Comparison of ENCODE assay signal across 12 mouse cellular contexts in genomic region chr12:109412675-109413074, GRCm38 (mm10). TPM values are rescaled to one million over a fixed set of nuclear protein-coding genes. Genes with fewer than 3 reads are reported as not detected.
DNase-seq lines count a peak whose midpoint lies in the region; ATAC-seq and TF ChIP-seq lines count a peak whose summit lies in the region.
"Had no signal": no experiment of that assay in that cellular context is flagged by ENCODE, and none has a peak within 500 bp of the region (broad histone marks: within the 10 kb centered on the region; RNA-seq: fewer than 3 reads in every experiment).

No protein-coding gene starts in this region.

- DNase-seq in gastrocnemius, adult 18-20 months (ENCODE audit: low spot score), result peak; percentile 46
- no peak for DNase-seq in gastrocnemius, adult 8-10 months (ENCODE audit: low spot score in 2 of 2)
- DNase-seq in liver, embryonic 13.5 days, result no peak
- DNase-seq in midbrain, postnatal 0 days (ENCODE audit: low spot score), result no peak
- DNase-seq in B cell, adult 2 months, result no peak
- DNase-seq: adrenal gland, postnatal 14 days; cerebellum, adult 2 months had no signal

- no peak overlapping the region for H3K4me2 ChIP-seq in liver, embryonic 13.5 days
- no peak overlapping the region for H3K4me2 ChIP-seq in liver, embryonic 12.5 days
- H3K4me2 ChIP-seq in heart, embryonic 15.5 days, result no peak overlapping the region
- H3K4me2 ChIP-seq in stomach, embryonic 14.5 days (replicated peaks; ENCODE audit: low read depth, low read length), result no peak overlapping the region
- H3K4me2 ChIP-seq in midbrain, postnatal 0 days (ENCODE audit: low read depth, low read length, poor library complexity, severe bottlenecking), result no peak overlapping the region

- ATAC-seq in liver, embryonic 13.5 days (ENCODE audit: low read depth), result no peak
- no peak for ATAC-seq in liver, embryonic 12.5 days
- no peak; the same call in 1 of the 2 replicates for ATAC-seq in heart, embryonic 15.5 days (replicated peaks; ENCODE audit: insufficient number of reproducible peaks, insufficient read depth, low FRiP score, low read depth)
- peak; percentile 39 for ATAC-seq in stomach, embryonic 14.5 days (ENCODE audit: insufficient number of reproducible peaks, insufficient read depth, low FRiP score, low read depth)
- no peak for ATAC-seq in midbrain, postnatal 0 days (ENCODE audit: low FRiP score)
- ATAC-seq: forebrain, embryonic 14.5 days had no signal

- no peaks in the 10 kb centered on the region for H3K36me3 ChIP-seq in liver, embryonic 13.5 days
- H3K36me3 ChIP-seq in liver, embryonic 12.5 days, result no peaks in the 10 kb centered on the region
- no peaks in the 10 kb centered on the region for H3K36me3 ChIP-seq in heart, embryonic 15.5 days
- no peaks in the 10 kb centered on the region for H3K36me3 ChIP-seq in stomach, embryonic 14.5 days (ENCODE audit: control insufficient read depth, insufficient read depth, low read length)
- no peaks in the 10 kb centered on the region for H3K36me3 ChIP-seq in midbrain, postnatal 0 days (ENCODE audit: insufficient read depth, low read length)

- TF ChIP-seq CTCF in midbrain, postnatal 0 days (IDR thresholded peaks at IDR 0.05), result no peak

- H3K27ac ChIP-seq in liver, embryonic 13.5 days, result peak overlapping the region; percentile 50; the same call in 1 of the 2 replicates
- no peak overlapping the region for H3K27ac ChIP-seq in liver, embryonic 12.5 days
- H3K27ac ChIP-seq in heart, embryonic 15.5 days, result peak overlapping the region; percentile 63
- peak overlapping the region; percentile 98 for H3K27ac ChIP-seq in stomach, embryonic 14.5 days (ENCODE audit: low read length)
- no peak overlapping the region for H3K27ac ChIP-seq in midbrain, postnatal 0 days (ENCODE audit: low read depth, low read length)

- no peak overlapping the region for H3K9ac ChIP-seq in liver, embryonic 13.5 days
- no peak overlapping the region for H3K9ac ChIP-seq in liver, embryonic 12.5 days
- H3K9ac ChIP-seq in heart, embryonic 15.5 days, result no peak overlapping the region; the same call in 1 of the 2 replicates
- H3K9ac ChIP-seq in stomach, embryonic 14.5 days (replicated peaks; ENCODE audit: low read depth, low read length), result no peak overlapping the region; the same call in 1 of the 2 replicates
- H3K9ac ChIP-seq in midbrain, postnatal 0 days (replicated peaks; ENCODE audit: low read length, poor library complexity, severe bottlenecking), result no peak overlapping the region

- WGBS in liver, embryonic 13.5 days (ENCODE audit: insufficient replicate concordance), result 43% methylated on average over 5 of the region's 5 CpGs
- 40% methylated on average over 5 of the region's 5 CpGs for WGBS in liver, embryonic 12.5 days (ENCODE audit: insufficient replicate concordance)
- 25% methylated on average over 5 of the region's 5 CpGs for WGBS in heart, embryonic 15.5 days
- WGBS in stomach, embryonic 14.5 days, result 17% methylated on average over 5 of the region's 5 CpGs
- 72% methylated on average over 5 of the region's 5 CpGs for WGBS in midbrain, postnatal 0 days

- H3K4me3 ChIP-seq in liver, embryonic 13.5 days (replicated peaks), result no peak overlapping the region
- no peak overlapping the region for H3K4me3 ChIP-seq in liver, embryonic 12.5 days
- H3K4me3 ChIP-seq in heart, embryonic 15.5 days, result no peak overlapping the region
- no peak overlapping the region for H3K4me3 ChIP-seq in stomach, embryonic 14.5 days (ENCODE audit: low read depth, low read length)
- H3K4me3 ChIP-seq in midbrain, postnatal 0 days (ENCODE audit: low read depth, low read length), result no peak overlapping the region

- no peaks in the 10 kb centered on the region for H3K9me3 ChIP-seq in liver, embryonic 13.5 days (replicated peaks)
- H3K9me3 ChIP-seq in liver, embryonic 12.5 days (replicated peaks), result no peaks in the 10 kb centered on the region
- no peaks in the 10 kb centered on the region for H3K9me3 ChIP-seq in heart, embryonic 15.5 days (replicated peaks)
- no peaks in the 10 kb centered on the region for H3K9me3 ChIP-seq in stomach, embryonic 14.5 days (ENCODE audit: control insufficient read depth, low read depth, low read length)
- H3K9me3 ChIP-seq in midbrain, postnatal 0 days (ENCODE audit: low read length), result no peaks in the 10 kb centered on the region

- no peaks in the 10 kb centered on the region for H3K27me3 ChIP-seq in liver, embryonic 13.5 days
- H3K27me3 ChIP-seq in liver, embryonic 12.5 days (replicated peaks), result peaks cover 3% of the 10 kb centered on the region
- H3K27me3 ChIP-seq in heart, embryonic 15.5 days, result no peaks in the 10 kb centered on the region
- H3K27me3 ChIP-seq in stomach, embryonic 14.5 days (ENCODE audit: control insufficient read depth, insufficient read depth, low read length), result no peaks in the 10 kb centered on the region
- H3K27me3 ChIP-seq in midbrain, postnatal 0 days (ENCODE audit: insufficient read depth, low read length), result no peaks in the 10 kb centered on the region; the same call in 1 of the 2 replicates

- H3K4me1 ChIP-seq in liver, embryonic 13.5 days (replicated peaks), result peaks cover 24% of the 10 kb centered on the region
- peaks cover 22% of the 10 kb centered on the region for H3K4me1 ChIP-seq in liver, embryonic 12.5 days
- peaks cover 42% of the 10 kb centered on the region for H3K4me1 ChIP-seq in heart, embryonic 15.5 days (replicated peaks)
- H3K4me1 ChIP-seq in stomach, embryonic 14.5 days (ENCODE audit: control insufficient read depth, insufficient read depth, low read length), result peaks cover 63% of the 10 kb centered on the region
- H3K4me1 ChIP-seq in midbrain, postnatal 0 days (ENCODE audit: insufficient read depth, low read length), result peaks cover 14% of the 10 kb centered on the region

RNA-seq across cellular contexts. Expression of gene Dlk1, which starts 39.9 kb away (rescaled TPM):
- total RNA-seq in gastrocnemius, adult 18-20 months (2021), result 1 to 10 TPM in 1 of 2 experiments, under 1 TPM in 1; 0.69 to 1.1 TPM
- 1 to 10 TPM in 2 of 4 experiments, under 1 TPM in 2; 0.56 to 1.9 (median 0.95) TPM for total RNA-seq in gastrocnemius, adult 8-10 months (2022)
- 470 and 508 TPM in 2 replicates for polyA plus RNA-seq in liver, embryonic 13.5 days (2015; fragmentation: Nextera tagmentation; extraction: Ambion mirVana)
- polyA plus RNA-seq in liver, embryonic 12.5 days (2016; fragmentation: Nextera tagmentation; extraction: Ambion mirVana), result 529 and 540 TPM in 2 replicates
- polyA plus RNA-seq in heart, embryonic 15.5 days (2015; fragmentation: Nextera tagmentation; extraction: Ambion mirVana), result 131 and 212 TPM in 2 replicates
- polyA plus RNA-seq in stomach, embryonic 14.5 days (2014; fragmentation: Nextera tagmentation; extraction: Ambion mirVana), result 477 and 553 TPM in 2 replicates
- 22.1 and 38.8 TPM in 2 replicates for total RNA-seq in midbrain, postnatal 0 days (2014; rRNA removed)
- 41.4 and 47.5 TPM in 2 replicates for polyA plus RNA-seq in midbrain, postnatal 0 days (2015; fragmentation: Nextera tagmentation; extraction: Ambion mirVana)
- total RNA-seq: megakaryocyte-erythroid progenitor cell, adult 5-6 weeks had no signal

Comparison
In these comparisons a context has a peak if more than half of its experiments do, and no peak if none do; other contexts are left out.
1. H3K27ac ChIP-seq: peak in liver, embryonic 13.5 days (single experiment), heart, embryonic 15.5 days (single experiment) and stomach, embryonic 14.5 days (single experiment); none in liver, embryonic 12.5 days (single experiment) and midbrain, postnatal 0 days (single experiment).